Mouse (Mus musculus) forebrain, embryonic 10.5 days (tissue): ENCODE results near the gene Pipox. TPM values are rescaled to one million over a fixed set of nuclear protein-coding genes. Genes with fewer than 3 reads are reported as not detected.

ENCODE experiments used
- DNase-seq: peaks from one replicate; pipeline ENCODE4 v3.0.0-alpha.2; 2017; ENCODE audit warnings: low spot score; ENCODE audit errors: extremely low spot score
- H3K27ac ChIP-seq: fragments of 300-500 bp; sonication (generic); 2 replicates; pipeline ENCODE4 v1.5.1; 2016; ENCODE audit warnings: mild to moderate bottlenecking
- H3K27me3 ChIP-seq: fragments of 300-500 bp; sonication (generic); 2 replicates; pipeline ENCODE4 v1.6.1; 2016; ENCODE audit warnings: mild to moderate bottlenecking; ENCODE audit not compliant: poor library complexity, severe bottlenecking
- H3K36me3 ChIP-seq: fragments of 300-500 bp; sonication (generic); replicated peaks from 2 replicates; pipeline ENCODE4 v1.6.1; 2016; ENCODE audit warnings: mild to moderate bottlenecking, moderate library complexity
- H3K4me1 ChIP-seq: fragments of 300-500 bp; sonication (generic); 2 replicates; pipeline ENCODE4 v1.6.1; 2016
- H3K4me3 ChIP-seq: fragments of 300-500 bp; sonication (generic); 2 replicates; pipeline ENCODE4 v1.5.1; 2016; ENCODE audit warnings: mild to moderate bottlenecking, moderate library complexity
- H3K9me3 ChIP-seq: fragments of 300-500 bp; sonication (generic); 2 replicates; pipeline ENCODE4 v1.6.1; 2016; ENCODE audit warnings: mild to moderate bottlenecking, moderate library complexity
- WGBS: fragments of 180-500 bp; shearing (Covaris S2); methylation state at CpG from one replicate; pipeline ENCODE4 v1.1.7; 2016; 5-methylcytosine and 5-hydroxymethylcytosine counted together
- polyA plus RNA-seq: library from polyadenylated mRNA; unstranded; fragments of >200 nt; fragmentation: Nextera tagmentation; extraction: Ambion mirVana; gene quantifications from 2 replicates; pipeline ENCODE4 v1.2.1, GENCODE M21; 2016

The Pipox gene
- polyA plus RNA-seq, 1 experiment from 2014 or later, result 10.0 TPM

- Histone ChIP-seq H3K27ac (peak overlapping the region; percentile 48), H3K4me3 (no peak overlapping the region), H3K9me3 (no peaks in the 10 kb centered on the region), H3K4me1 (peaks cover 48% of the 10 kb centered on the region), H3K27me3 (peaks cover 86% of the 10 kb centered on the region), H3K36me3 (no peaks in the 10 kb centered on the region)
- no peak for DNase-seq
- 44% methylated on average over 8 of the region's 8 CpGs for WGBS
Measured at GRCm38 (mm10) chr11:77901775-77902355, 8.0 kb upstream of the Pipox start.

- Histone ChIP-seq H3K27me3 (peaks cover 88% of the 10 kb centered on the region), H3K4me1 (peaks cover 48% of the 10 kb centered on the region)
- no peak for DNase-seq
Measured at GRCm38 (mm10) chr11:77901366-77901765, 7.5 kb upstream of the Pipox start.

GRCm38 (mm10) chr11:77900696-77901095, 6.8 kb upstream of the Pipox start:
- H3K27me3 ChIP-seq, result peaks cover 94% of the 10 kb centered on the region
- peaks cover 49% of the 10 kb centered on the region for H3K4me1 ChIP-seq
- 91% methylated on average over 4 of the region's 4 CpGs for WGBS

More at GRCm38 (mm10) chr11:77901366-77901765, 7.5 kb upstream of the Pipox start:
- 53% methylated on average over 5 of the region's 5 CpGs for WGBS
- Histone ChIP-seq H3K27ac (peak overlapping the region; percentile 48; the same call in 1 of the 2 replicates), H3K36me3 (no peaks in the 10 kb centered on the region), H3K4me3 (no peak overlapping the region), H3K9me3 (no peaks in the 10 kb centered on the region)

GRCm38 (mm10) chr11:77900187-77900586, 6.3 kb upstream of the Pipox start:
- peaks cover 97% of the 10 kb centered on the region for H3K27me3 ChIP-seq
- peaks cover 54% of the 10 kb centered on the region for H3K4me1 ChIP-seq
- H3K27ac ChIP-seq, result no peak overlapping the region
- WGBS, result 95% methylated on average over 3 of the region's 3 CpGs
- H3K9me3 ChIP-seq, result no peaks in the 10 kb centered on the region
- H3K4me3 ChIP-seq, result no peak overlapping the region
- no peaks in the 10 kb centered on the region for H3K36me3 ChIP-seq
- DNase-seq, result no peak

More at GRCm38 (mm10) chr11:77900696-77901095, 6.8 kb upstream of the Pipox start:
- no peak overlapping the region for H3K4me3 ChIP-seq
- no peak for DNase-seq
- no peaks in the 10 kb centered on the region for H3K36me3 ChIP-seq
- H3K9me3 ChIP-seq, result no peaks in the 10 kb centered on the region
- H3K27ac ChIP-seq, result no peak overlapping the region

GRCm38 (mm10) chr11:77896820-77897805, 3.2 kb upstream of the Pipox start:
- H3K27me3 ChIP-seq, result peaks cover 89% of the 10 kb centered on the region
- WGBS, result 12% methylated on average over 23 of the region's 23 CpGs
- peak overlapping the region; percentile 77 for H3K27ac ChIP-seq
- no peaks in the 10 kb centered on the region for H3K9me3 ChIP-seq
- no peaks in the 10 kb centered on the region for H3K36me3 ChIP-seq
- H3K4me1 ChIP-seq, result peaks cover 74% of the 10 kb centered on the region
- H3K4me3 ChIP-seq, result peak overlapping the region; percentile 40
- DNase-seq, result peak; percentile 44

- WGBS, result 31% methylated on average over 6 of the region's 6 CpGs
Measured at GRCm38 (mm10) chr11:77896480-77896819, 2.6 kb upstream of the Pipox start.

GRCm38 (mm10) chr11:77896011-77896410, 2.1 kb upstream of the Pipox start:
- H3K27ac ChIP-seq, result 0 out of 2 replicates have a peak overlapping the region, but pooled peaks have one; percentile 22
- DNase-seq, result no peak
- 85% methylated on average over 9 of the region's 9 CpGs for WGBS
- no peak overlapping the region for H3K4me3 ChIP-seq
- H3K27me3 ChIP-seq, result peaks cover 87% of the 10 kb centered on the region
- H3K36me3 ChIP-seq, result no peaks in the 10 kb centered on the region
- H3K4me1 ChIP-seq, result peaks cover 72% of the 10 kb centered on the region
- no peaks in the 10 kb centered on the region for H3K9me3 ChIP-seq

More at GRCm38 (mm10) chr11:77896480-77896819, 2.6 kb upstream of the Pipox start:
- peak overlapping the region; percentile 40 for H3K4me3 ChIP-seq
- H3K36me3 ChIP-seq, result no peaks in the 10 kb centered on the region
- no peak for DNase-seq
- H3K27ac ChIP-seq, result peak overlapping the region; percentile 77
- H3K4me1 ChIP-seq, result peaks cover 73% of the 10 kb centered on the region
- peaks cover 88% of the 10 kb centered on the region for H3K27me3 ChIP-seq
- no peaks in the 10 kb centered on the region for H3K9me3 ChIP-seq

- Histone ChIP-seq H3K9me3 (no peaks in the 10 kb centered on the region), H3K4me1 (peaks cover 76% of the 10 kb centered on the region), H3K27me3 (peaks cover 85% of the 10 kb centered on the region), H3K4me3 (no peak overlapping the region), H3K27ac (peak overlapping the region; percentile 22; the same call in 1 of the 2 replicates), H3K36me3 (no peaks in the 10 kb centered on the region)
- no peak for DNase-seq
- 82% methylated on average over 2 of the region's 2 CpGs for WGBS
Measured at GRCm38 (mm10) chr11:77894967-77895366, 1.1 kb upstream of the Pipox start.

- no peaks in the 10 kb centered on the region for H3K9me3 ChIP-seq
- H3K27ac ChIP-seq, result peak overlapping the region; percentile 93
- peaks cover 75% of the 10 kb centered on the region for H3K4me1 ChIP-seq
- peak overlapping the region; percentile 38 for H3K4me3 ChIP-seq
- H3K36me3 ChIP-seq, result no peaks in the 10 kb centered on the region
- WGBS, result 17% methylated on average over 6 of the region's 6 CpGs
- peaks cover 81% of the 10 kb centered on the region for H3K27me3 ChIP-seq
- no peak for DNase-seq
Measured at GRCm38 (mm10) chr11:77893283-77893682, 613 bp downstream of the Pipox start.

GRCm38 (mm10) chr11:77892883-77893282, 1.0 kb downstream of the Pipox start:
- H3K27me3 ChIP-seq, result peaks cover 81% of the 10 kb centered on the region
- H3K4me1 ChIP-seq, result peaks cover 75% of the 10 kb centered on the region

GRCm38 (mm10) chr11:77890648-77891258, 3.1 kb downstream of the Pipox start:
- H3K9me3 ChIP-seq, result no peaks in the 10 kb centered on the region
- no peaks in the 10 kb centered on the region for H3K36me3 ChIP-seq
- DNase-seq, result no peak
- 0 out of 2 replicates have a peak overlapping the region, but pooled peaks have one; percentile 41 for H3K27ac ChIP-seq
- 52% methylated on average over 2 of the region's 2 CpGs for WGBS
- peaks cover 79% of the 10 kb centered on the region for H3K27me3 ChIP-seq
- H3K4me1 ChIP-seq, result peaks cover 75% of the 10 kb centered on the region
- no peak overlapping the region for H3K4me3 ChIP-seq

More at GRCm38 (mm10) chr11:77892883-77893282, 1.0 kb downstream of the Pipox start:
- Histone ChIP-seq H3K27ac (peak overlapping the region; percentile 93), H3K9me3 (no peaks in the 10 kb centered on the region), H3K4me3 (peak overlapping the region; percentile 38), H3K36me3 (no peaks in the 10 kb centered on the region)
- no peak for DNase-seq
- 5% methylated on average over 5 of the region's 5 CpGs for WGBS

GRCm38 (mm10) chr11:77889484-77889883, 4.4 kb downstream of the Pipox start:
- Histone ChIP-seq H3K36me3 (no peaks in the 10 kb centered on the region), H3K9me3 (no peaks in the 10 kb centered on the region), H3K4me3 (no peak overlapping the region), H3K4me1 (peaks cover 75% of the 10 kb centered on the region), H3K27ac (no peak overlapping the region), H3K27me3 (peaks cover 78% of the 10 kb centered on the region)
- DNase-seq, result no peak
- WGBS, result 83% methylated on average over 2 of the region's 2 CpGs
